Mouse (Mus musculus) adrenal gland, postnatal 4 days (tissue): Measurements from ENCODE around the gene Znrf1. TPM values are rescaled to one million over a fixed set of nuclear protein-coding genes. Genes with fewer than 3 reads are reported as not detected.

Source experiments
- DNase-seq, 2 experiments: peaks; one replicate each; pipeline ENCODE4 v3.0.0; 2021 to 2022; ENCODE audit warnings: low spot score in 2 of 2, mixed read lengths in 2 of 2
- total RNA-seq, 2 experiments: library from RNA; stranded (reverse); gene quantifications; 2 replicates each; pipeline ENCODE4 v1.2.3; 2021

The Znrf1 gene
- total RNA-seq, 2 experiments from 2014 or later, result 69.8 to 76.9 TPM

DNA sequence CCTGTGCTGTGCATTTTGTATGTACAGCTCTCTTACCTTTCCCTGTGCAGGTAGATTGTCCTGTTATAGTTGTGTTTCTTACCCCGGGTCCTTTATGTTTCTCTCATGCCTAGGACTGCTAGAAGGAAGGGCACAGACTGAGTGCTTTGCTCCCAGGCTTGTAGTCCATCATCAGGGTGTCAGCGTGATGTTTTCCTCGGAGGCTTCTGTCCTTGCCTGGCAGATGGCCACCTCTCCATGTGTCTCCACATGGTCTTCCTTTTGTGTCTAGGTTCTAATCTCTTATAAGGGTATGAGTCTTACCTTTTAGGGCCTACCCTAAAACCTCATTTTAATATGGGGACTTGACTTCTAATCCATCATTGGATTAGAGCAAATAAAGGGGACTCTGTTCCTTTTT, 31.7 kb downstream of the Znrf1 start:
- no peak for DNase-seq

DNA sequence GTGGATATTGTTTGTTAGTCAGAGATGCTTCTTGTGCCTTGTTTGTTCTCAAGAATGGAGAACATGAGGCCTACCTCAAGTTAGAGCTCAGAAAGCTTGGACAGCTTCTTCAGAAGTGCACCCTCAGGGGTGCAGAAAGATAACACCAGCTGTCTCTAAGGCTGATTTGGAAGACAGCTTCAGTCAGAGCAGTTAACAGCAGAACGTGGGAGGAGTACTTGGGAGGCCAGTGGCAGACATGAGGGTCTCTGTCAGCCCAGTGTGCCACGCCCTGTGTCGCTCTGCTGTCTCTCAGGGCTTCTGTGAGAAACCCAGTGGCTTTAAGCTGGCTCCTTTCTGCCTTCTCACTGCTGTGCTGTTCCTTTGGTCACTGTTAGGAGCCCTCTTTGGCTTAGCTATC, 32.1 kb downstream of the Znrf1 start:
- DNase-seq, result no peak

DNA sequence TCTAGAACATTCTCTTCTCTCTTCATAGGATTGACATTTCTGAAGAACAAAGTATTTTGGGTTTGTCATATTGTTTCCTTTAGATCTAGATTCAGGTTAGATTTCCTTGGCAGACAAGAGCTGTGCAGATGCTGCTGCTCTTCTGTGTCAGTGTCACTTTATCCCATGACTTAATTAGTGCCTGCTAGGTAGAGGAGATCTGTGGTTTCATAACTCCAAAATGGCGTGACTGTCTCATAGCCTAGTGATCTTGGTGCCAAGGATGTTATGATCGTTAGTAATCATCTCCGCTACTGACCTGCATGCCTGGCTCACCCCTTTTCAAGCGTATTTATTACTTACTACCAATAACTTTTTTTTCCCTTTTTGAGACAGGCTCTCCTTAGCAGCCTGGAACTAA, 34.0 kb downstream of the Znrf1 start:
- no peak for DNase-seq

DNA sequence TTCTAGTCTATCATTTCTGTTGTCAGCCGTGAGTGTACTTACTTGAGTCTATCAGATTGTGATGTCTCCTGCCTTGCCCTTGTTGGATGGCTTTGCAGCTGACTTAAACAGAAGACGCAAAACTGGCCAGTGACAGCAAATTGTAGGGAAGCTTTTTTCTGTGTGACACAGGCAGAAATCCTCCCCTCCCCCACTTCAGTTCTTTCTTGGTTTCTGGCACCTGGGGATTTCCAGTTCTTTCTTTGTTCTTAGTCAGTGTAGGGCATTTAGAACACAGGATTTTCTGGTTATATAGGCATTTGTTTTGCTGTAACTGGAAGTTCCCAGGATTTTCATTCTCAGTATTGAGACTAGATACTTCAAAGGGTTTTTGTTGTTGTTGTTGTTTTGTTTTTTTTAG, 34.5 kb downstream of the Znrf1 start:
- DNase-seq, result no peak

DNA sequence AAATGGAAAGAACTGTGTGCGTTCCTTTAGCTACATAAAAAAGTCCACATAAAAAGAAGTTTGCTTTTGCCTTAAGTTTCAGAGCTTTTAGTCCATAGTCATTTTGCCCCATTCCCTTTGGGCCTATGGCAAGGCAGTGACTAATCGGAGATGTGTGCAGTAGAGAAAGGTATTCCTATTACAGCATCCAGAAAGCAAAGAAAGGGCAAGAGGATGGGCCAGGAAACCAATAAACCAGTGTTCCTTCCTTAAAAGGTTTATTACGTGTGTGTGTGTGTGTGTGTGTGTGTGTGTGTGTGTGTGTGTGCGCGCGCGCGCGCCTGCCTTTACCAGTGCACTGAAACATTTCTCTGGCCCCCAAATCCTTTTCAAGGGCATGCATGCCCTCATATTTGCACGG, 35.8 kb downstream of the Znrf1 start:
- no peak for DNase-seq

DNA sequence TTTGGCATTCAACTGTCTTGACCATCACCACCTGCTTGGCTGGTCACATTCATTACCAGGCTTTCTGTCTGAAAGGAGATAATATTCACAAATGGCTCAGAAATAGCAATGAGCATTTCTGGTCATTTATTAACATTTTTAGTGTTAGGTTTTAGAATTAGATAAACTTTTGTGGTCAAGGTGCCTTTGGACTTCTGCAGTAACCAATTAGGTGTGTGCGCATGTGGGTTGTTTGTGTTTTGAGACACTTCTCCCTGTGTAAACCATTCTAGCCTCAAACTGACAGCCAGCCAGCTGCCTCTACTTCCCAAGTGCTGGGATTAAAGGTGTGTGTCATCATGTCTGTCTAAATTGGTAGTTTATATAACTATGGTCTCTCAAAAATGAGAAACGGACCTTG, 36.5 kb downstream of the Znrf1 start:
- DNase-seq, result no peak

DNA sequence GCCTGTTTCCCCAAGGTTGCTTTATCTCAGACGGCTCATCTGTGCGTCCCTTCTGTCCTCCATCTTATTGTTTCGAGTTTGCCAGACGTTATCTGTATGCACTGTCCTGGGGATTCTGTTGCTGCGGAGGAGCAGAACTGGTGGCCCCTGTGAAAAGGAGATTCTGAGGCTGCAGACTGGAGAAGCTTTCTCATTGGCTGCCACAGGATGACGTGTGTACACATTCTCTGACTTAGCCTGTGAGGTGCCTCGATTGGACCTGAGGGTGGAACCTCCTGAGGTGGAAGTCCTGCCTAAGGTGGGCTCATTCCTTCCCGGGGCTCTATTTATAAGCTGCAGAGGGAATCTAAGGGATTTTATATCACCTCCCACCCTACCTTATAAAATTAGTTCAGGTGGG, 37.7 kb downstream of the Znrf1 start:
- DNase-seq, result no peak

DNA sequence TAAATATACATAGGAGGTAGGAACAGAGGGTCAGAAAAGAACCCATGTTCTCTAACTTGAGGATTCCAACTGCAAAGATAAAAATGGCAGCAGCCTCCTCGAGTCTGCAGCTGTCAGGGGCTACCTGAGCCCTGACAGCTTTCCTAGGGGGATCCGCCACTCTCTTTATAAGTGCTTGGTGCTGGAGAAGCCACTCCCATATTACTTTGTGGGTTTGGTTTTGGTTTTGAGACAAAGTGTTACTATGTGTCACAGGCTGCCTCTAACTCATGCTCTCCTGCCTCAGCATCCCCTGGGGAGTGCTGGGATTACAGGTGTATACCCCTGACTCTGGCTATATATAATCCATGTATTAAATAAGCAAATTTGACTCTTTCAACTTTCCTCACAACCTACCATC, 38.1 kb downstream of the Znrf1 start:
- no peak for DNase-seq

DNA sequence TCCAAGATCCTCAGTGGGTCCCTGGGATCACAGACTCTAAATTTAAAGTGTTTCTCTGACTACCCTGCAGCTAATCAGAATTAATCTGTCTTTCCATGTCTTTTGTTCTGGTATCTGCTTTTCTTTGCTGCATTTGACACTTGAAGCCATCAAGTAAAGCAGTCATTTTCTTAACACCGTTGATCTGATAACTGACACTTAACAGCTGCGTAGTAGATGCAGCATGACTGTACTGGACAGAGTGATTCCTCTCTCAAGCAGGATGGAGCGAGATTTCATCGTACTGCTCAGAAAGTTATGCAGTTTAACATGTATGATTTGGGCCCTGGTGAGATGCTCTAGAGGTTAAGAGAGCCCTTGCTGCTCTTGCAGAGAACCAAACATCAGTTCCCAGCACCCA, 39.6 kb downstream of the Znrf1 start:
- no peak for DNase-seq

DNA sequence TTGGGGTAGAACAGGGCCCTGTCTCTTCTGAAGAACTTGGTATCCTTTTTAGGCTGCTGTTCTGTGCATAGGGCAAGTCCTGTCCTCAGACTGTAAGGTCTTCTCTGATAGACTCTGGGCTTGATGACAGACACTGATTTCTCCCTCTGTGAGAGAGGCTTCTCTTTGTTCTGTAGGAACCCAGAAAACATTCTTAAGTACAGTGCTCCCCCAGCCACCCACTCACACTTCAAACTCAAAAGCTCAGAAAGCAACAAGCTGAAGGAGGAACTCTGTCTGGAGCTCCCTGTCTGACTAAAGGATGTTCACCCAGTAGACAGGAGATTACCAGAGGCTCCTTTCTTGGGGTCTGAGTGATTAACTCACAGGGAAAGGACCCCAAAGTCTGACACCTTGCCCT, 40.6 kb downstream of the Znrf1 start:
- no peak for DNase-seq

DNA sequence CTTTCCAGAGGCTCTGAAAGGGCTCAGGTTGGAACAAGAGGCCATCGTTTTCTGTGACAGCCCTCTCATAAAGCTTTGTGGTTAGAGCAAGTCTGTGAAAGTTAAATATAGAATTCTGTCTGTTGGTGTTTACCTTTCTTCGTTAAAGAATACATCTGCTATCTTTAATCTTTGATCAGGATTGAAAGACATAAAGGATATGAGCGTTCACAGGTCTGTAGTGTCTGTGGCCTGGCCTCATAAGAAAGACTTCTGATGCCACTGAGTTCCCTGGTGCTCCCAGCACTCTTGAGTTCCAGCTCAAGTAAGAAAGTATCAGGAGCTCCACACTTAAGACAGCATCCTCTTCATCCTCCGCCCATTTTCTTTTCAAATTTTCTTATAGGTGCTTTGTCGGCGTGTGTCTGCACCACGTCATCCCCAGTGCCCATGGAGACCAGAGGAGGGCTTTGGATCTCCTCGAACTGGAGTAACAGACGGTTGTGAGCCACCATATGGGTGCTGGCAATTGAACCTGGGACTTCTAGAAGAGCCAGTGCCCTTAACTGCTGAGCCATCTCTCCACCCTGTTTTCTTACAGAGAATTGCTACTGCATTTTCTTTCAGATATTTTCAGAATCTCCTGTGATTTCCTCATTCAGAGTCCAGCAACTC, 42.1 kb downstream of the Znrf1 start:
- no peak for DNase-seq

DNA sequence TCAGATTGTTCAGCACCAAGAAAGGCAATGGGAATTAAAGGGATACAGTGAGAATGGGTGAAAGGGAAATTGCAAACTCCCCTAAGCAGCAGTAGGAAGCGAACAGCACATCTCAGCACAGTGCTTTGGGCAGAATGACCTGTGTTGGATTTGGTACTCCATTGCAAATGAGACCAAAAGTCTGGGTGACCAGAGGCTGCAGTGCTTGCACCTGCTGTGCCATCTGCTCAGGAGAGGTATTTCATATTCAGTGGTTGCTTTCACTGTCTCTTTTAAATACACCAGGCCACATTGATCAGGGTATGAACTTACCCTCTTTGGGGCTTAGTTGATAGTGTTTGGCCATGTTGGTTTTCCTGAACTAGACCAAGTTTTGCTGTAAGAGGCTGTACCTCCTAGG, 43.4 kb downstream of the Znrf1 start:
- DNase-seq, result no peak

DNA sequence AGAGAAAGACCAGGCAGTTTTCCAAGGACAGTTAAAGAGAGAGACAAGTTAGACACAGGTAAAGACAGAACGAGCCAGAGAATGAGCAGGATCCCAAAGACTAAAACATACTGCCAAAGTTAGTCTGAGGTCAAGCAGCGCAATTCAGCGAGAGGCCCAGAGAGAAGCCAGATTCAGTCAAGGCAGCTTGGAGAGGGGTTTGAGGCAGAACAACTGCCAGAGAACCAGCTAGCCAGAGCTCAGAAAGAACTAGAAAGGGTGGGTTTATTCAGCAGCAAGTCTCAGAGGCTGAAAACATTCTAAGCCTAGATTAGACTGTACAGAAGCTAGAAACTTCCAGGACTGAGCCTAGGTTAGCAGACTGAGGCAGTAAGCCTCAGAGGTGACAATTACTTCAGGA, 44.4 kb downstream of the Znrf1 start:
- DNase-seq, result no peak

DNA sequence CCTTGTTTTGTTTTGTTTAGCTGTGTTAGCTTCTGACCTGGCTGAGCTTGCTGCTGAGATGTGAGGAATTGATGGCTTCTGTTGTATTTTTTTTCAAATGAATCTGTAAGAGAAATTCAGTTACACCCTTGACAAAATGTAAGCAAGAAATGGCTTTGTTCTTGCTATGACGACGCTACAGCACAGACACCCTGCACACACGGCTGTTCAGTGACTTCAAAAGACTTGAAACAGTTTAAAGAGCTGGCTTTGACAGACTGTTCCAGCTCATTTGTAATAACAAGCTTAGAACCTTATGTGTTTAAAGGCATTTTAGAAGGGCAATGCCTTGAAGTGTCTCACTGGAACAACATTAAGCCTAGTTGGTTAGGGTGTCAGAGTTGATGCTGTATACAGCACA, 46.5 kb downstream of the Znrf1 start:
- DNase-seq, result no peak

DNA sequence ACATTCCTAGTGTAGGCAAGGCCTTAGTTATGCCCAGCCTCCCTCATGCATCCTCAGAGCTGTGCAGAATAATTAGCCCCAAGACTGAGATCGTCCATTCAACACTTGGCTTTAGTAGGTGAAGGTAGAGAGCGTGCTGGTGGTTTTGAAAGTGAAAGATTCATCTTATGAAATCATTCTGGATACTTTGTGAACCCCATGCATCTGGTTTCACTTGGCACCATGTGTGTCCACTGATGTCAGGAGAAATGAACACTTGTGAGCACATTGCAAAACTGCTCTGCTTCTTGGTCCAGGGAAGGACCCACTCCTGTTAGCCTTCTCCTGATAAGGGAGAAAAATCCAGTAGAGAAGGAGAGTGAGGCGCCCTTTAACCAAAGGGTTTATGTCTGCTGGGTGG, 49.0 kb downstream of the Znrf1 start:
- DNase-seq, result no peak

DNA sequence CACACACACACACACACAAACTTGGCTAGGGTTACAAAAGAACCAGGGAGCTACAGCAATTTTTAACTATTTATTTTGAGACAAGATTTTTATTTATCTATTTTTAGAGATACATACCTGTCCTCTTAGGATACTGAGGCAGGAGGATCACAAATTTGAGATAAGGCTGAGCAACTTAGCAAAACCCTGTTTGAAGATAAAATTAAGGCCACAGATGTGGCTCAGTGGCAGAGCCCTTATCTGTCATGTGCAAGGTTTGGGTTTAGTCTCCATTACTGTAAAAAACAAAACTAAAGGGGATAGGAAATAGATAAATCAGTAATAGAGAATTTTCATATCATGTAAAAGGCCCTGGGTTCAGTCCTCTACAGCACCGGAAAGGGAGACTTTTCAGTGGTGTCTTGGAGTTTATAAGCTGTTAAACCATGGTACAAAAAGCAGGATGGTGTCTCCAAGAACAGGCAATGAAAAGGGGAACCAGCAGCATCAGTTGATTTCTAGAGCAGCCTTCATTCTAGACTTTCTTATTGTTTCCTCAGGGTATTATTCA, 51.7 kb downstream of the Znrf1 start:
- DNase-seq, result no peak

DNA sequence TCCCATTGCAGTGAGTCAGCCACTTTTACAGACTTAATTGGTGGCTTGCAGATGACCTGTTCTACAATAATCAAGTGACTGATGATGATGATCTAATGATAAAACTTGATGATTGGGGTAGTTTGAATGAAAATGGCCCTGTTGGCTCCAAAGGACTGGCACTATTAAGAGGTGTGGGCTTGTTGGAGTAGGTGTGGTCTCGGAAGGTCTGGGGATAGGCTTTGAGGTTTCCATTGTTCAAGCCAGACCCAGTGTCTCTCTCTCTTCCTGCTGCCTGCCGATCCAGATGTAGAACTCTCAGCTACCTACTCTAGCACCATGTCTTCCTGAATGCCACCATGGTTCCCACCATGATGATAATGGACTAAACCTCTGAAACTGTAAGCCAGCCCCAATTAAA, 52.4 kb downstream of the Znrf1 start:
- no peak for DNase-seq

DNA sequence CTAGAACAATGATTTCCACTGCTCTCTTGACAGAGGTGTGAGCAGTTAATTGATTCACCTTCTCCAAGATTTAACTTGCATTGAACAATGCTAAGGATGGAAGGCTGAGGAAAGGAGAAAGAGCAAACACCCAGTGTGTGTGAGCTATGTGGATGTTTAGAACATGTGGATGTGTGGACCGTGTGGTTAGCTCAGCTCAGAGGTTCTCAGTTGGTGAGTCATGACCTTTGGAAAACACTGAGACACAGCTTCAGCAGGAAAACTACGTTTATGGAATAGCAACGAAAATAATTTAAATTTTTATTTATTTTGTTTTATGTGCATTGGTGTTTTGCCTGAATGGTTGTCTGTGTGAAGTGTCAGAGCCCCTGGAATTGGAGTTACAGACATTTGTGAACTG, 54.3 kb downstream of the Znrf1 start:
- no peak for DNase-seq

DNA sequence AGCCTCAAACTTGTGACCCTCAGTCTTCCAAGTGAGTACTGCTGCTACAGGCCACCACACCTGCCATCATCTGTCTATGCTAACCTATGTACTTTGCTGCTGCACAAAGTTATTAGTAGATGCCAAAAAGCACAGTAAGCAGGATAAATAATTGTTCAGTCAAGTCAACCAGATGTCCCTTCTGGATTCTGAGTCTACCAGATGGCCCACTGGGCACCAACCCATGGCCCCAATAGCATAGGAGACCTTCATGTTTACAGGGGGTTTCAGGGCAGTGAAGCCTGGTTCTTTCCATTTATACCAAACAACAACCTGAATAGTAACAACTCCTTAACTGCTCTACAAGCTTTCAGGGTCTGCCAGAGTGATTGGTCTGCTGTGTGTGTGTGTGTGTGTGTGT, 55.3 kb downstream of the Znrf1 start:
- DNase-seq, result no peak

DNA sequence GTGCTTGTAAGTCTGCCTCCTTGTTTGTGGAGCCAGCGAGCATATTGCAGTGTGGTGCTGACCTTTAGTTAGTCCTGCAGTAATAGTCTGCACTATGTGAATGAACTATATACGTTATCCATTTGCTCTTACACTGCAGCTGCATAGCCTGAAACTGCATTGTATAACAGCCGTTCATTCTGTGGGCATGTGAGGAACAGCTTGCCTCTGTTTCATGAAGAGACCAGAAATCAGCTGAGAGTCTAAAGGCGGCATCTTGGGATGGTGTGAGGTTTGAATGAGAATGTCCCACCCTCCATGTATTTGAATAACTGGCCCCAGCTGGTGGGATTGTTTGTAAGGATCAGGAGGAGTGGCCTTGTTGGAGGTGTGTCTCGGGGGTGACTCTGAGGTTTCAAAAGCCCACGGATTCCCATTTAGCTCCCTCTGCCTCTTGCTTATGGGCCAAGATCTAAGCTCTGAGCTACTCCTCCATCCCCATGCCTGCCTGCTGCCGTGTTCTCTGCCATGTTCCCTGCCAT, 56.6 kb downstream of the Znrf1 start:
- DNase-seq, result no peak

DNA sequence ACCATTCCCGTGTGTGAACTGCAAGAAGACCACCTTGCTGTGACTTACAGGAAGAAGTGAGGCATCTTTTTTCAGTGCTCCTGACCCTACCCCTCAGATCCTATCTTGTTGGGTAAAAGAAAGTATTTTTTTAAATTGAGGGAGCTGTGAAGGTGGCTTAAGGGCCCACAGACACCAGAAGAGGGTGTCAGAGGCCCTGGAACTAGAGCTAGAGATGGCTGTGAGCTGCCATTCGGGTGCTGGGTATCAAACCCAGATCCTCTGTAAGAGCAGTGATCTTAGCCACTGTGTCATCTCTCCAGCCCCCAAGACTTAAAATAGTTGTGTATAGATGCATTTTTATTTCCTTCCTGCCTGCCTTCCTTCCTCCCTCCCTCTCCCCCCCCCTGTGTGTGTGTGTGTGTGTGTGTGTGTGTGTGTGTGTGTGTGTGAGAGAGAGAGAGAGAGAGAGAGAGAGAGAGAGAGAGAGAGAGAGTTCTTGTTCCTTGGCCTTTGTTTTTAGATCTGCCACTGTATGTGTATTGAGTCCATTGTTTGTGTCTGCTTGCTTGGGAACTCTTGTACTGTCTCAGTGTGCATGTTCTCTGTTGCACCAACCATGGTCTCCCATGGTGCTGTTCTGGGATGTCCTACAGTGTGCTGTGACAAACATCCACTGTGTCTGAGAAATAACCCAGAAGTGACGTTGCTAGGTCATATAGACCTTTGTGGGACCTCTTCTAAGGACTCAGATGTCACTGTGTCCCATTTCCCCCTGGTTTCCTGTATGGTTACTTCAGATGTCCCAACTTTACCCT, 58.3 kb downstream of the Znrf1 start:
- no peak for DNase-seq

DNA sequence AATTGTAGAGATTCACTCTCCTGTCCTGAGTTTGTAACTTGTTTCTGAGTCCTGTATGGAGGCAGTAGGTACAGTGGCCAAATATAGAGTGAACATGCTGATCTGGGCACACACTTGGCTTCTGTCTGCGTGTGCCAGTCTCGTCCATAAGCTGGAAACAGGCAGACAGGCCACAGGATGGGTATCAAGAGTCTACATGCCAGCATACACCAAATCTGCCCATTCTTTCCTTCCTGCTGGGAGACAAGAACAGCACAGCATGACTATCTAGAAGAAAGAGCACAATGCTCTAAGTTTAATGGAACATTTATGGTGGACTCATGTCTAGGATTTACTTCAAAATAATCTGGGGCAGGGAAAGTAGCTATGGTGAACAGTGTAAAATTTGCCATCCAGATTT, 59.1 kb downstream of the Znrf1 start:
- no peak for DNase-seq
